Mouse (Mus musculus): ENCODE measurements at regions not wholly inside any gene's neighbourhood (a gene's known extent, or its start where the extent isn't known, plus 50 kb on each side); places are given as distances from the start of the nearest gene placed in this dataset.

DNA sequence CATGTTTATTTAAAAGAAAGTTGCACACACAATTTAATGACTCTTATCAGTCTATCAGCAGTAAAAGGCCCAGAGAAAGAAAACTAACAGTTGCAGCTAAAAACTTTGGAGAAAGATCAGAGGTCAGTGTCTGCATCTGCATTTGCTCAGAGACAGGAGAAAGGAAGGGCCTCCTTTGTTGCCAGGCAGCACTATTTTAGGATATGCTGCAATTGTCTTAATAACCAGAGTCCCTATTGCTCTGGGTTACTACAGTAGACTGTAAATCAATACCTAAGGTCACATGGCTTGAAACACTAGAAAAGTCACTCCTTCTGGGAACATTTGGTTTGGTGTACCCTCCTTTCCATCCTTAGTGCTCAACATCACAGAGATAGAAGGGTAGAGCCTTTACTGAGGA, 175.7 kb downstream of the Hdgfl1 start:
- Histone ChIP-seq H3K9ac (ENCODE audit: low read depth, low read length) (no peak overlapping the region), H3K9me3 (ENCODE audit: control insufficient read depth, low read length) (no peaks in the 10 kb centered on the region), H3K27me3 (ENCODE audit: control insufficient read depth, insufficient read depth, low read length) (no peaks in the 10 kb centered on the region), H3K4me3 (ENCODE audit: low read length) (no peak overlapping the region), H3K36me3 (ENCODE audit: control insufficient read depth, insufficient read depth, low read length) (no peaks in the 10 kb centered on the region), H3K4me1 (ENCODE audit: control insufficient read depth, insufficient read depth, low read length) (no peaks in the 10 kb centered on the region), H3K4me2 (replicated peaks; ENCODE audit: low read depth, low read length) (no peak overlapping the region), H3K27ac (ENCODE audit: low read depth, low read length) (no peak overlapping the region)
- peak; percentile 62; the same call in 1 of the 2 replicates for ATAC-seq (ENCODE audit: low FRiP score, low TSS enrichment)

DNA sequence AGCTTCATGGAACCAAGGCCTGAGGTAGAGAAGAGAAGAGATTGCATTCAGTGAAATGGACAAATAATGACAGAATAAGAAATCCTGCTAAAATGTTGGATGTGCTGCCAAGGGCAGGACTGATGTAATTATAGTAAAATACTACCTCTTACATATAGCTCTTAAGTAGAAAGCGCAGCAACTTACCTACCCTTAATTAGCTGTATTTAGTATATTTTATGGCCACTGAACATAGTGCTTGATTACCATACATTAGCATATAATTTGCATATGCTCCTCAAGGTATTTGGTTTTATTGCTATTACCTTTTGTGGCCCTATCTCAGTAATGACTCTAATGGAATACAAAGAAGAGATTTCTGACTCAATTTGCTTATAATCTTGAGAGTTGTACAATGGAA, 176.2 kb downstream of the Hdgfl1 start:
- Histone ChIP-seq H3K9ac (ENCODE audit: low read depth, low read length) (no peak overlapping the region), H3K4me3 (ENCODE audit: low read length) (no peak overlapping the region), H3K4me2 (replicated peaks; ENCODE audit: low read depth, low read length) (no peak overlapping the region), H3K9me3 (ENCODE audit: control insufficient read depth, low read length) (no peaks in the 10 kb centered on the region), H3K27ac (ENCODE audit: low read depth, low read length) (no peak overlapping the region), H3K27me3 (ENCODE audit: control insufficient read depth, insufficient read depth, low read length) (no peaks in the 10 kb centered on the region), H3K4me1 (ENCODE audit: control insufficient read depth, insufficient read depth, low read length) (no peaks in the 10 kb centered on the region), H3K36me3 (ENCODE audit: control insufficient read depth, insufficient read depth, low read length) (no peaks in the 10 kb centered on the region)
- 86% methylated on average over 1 of the region's 1 CpGs for WGBS
- ATAC-seq (ENCODE audit: low FRiP score, low TSS enrichment), result no peak

DNA sequence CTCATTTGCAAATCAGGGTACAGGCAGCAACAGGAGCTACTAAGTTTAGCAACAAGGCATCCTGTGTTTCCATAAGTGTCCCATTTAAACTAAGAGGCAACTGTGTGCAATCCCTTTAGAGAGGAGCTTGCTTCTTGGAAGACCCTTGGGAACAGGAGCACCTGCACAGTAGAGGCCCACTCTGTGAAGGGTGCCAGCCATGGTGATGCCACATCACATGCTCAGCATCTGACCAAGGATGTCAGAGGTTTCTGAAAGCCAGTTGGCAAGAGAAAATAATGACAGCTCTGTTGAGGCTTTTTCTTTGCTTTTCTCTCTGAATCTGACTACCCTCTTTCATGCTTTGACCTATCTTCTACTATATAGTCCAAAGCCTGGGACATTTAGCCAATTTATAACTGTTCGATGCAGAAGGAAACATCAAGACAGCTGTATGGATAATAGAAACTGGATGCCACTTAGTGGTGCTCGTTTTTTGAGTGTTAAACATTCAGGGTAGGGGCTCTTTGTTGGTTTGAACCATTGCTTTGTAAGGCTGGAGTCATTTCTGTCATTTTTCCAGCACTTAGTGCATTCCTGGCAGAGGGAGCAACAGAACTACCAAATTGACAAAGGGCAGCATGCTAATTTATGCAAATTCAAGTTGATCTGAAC, 193.9 kb downstream of the Hdgfl1 start:
- H3K27me3 ChIP-seq (ENCODE audit: control insufficient read depth, insufficient read depth, low read length), result no peaks in the 10 kb centered on the region
- no peak overlapping the region for H3K9ac ChIP-seq (ENCODE audit: low read depth, low read length)
- H3K36me3 ChIP-seq (ENCODE audit: control insufficient read depth, insufficient read depth, low read length), result no peaks in the 10 kb centered on the region
- WGBS, result 81% methylated on average over 2 of the region's 2 CpGs
- no peak overlapping the region for H3K27ac ChIP-seq (ENCODE audit: low read depth, low read length)
- H3K4me3 ChIP-seq (ENCODE audit: low read length), result no peak overlapping the region
- ATAC-seq (ENCODE audit: low FRiP score, low TSS enrichment), result no peak
- H3K4me2 ChIP-seq (replicated peaks; ENCODE audit: low read depth, low read length), result no peak overlapping the region
- no peaks in the 10 kb centered on the region for H3K9me3 ChIP-seq (ENCODE audit: control insufficient read depth, low read length)
- no peaks in the 10 kb centered on the region for H3K4me1 ChIP-seq (ENCODE audit: control insufficient read depth, insufficient read depth, low read length)

DNA sequence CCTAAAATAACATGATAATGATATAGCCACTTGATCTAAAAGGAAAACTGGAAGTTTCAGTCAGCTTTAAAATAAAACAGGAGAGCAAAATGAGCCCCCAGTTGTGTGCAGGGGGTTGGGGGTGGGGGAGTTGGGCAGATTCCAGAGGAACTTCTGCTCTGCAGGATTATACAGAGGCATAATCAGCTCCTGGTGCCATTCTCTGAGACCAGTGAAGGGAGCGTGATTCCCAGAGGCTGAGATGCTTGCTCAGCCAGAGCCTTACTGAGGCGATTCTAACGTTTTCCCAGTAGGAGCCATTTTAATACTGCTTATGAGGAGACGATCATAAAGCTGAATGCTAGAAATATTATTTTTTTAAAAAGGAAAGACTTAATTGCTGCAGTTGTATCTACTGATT, 200.5 kb downstream of the Hdgfl1 start:
- H3K4me2 ChIP-seq (replicated peaks; ENCODE audit: low read depth, low read length), result no peak overlapping the region
- H3K36me3 ChIP-seq (ENCODE audit: control insufficient read depth, insufficient read depth, low read length), result no peaks in the 10 kb centered on the region
- H3K9me3 ChIP-seq (ENCODE audit: control insufficient read depth, low read length), result no peaks in the 10 kb centered on the region
- H3K27me3 ChIP-seq (ENCODE audit: control insufficient read depth, insufficient read depth, low read length), result no peaks in the 10 kb centered on the region
- H3K4me1 ChIP-seq (ENCODE audit: control insufficient read depth, insufficient read depth, low read length), result no peaks in the 10 kb centered on the region
- WGBS, result 73% methylated on average over 4 of the region's 4 CpGs
- no peak overlapping the region for H3K9ac ChIP-seq (ENCODE audit: low read depth, low read length)
- ATAC-seq (ENCODE audit: low FRiP score, low TSS enrichment), result no peak
- H3K4me3 ChIP-seq (ENCODE audit: low read length), result no peak overlapping the region
- H3K27ac ChIP-seq (ENCODE audit: low read depth, low read length), result no peak overlapping the region

DNA sequence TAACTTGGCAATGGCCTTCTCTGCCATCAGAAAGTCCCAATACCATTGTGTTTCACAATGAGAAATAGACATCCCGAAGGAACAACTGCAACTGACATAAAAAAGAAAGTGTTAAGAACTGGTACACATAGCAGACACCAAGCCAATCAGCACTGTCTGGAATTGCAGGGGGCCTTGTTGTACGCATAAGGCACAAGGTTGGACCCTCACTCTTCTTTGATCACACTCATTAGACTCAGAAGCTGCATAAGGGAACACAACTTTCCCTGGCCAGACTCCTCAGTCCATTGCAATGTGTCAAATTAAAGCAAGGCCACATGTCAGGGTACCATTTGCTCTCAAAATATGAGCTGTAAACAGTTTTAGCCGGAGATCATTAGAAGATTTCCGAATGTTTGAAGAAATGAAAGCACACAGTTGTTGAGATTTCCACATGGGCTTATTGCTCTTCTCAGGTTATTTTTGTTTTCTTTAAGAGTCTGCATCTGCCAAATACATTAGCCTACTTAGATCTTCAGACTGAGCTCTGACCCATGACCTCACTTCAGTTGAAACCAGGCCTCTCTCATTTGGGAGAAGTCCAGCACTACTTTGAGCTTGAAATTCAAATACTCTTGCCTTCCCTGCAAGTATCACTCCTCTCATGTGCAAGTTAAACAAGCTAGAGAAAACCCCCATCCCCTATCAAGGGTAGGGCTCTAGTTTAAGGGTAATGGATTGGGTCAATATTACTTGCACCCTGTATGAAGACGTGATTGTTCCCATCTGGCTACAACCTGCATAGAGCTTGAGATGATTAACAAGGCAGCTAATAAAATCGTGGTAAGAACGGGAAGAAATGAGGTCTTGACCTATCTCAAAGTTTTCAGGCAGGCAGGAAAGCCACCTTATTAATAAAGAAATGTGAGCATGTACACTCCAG, 204.8 kb downstream of the Hdgfl1 start:
- Histone ChIP-seq H3K36me3 (ENCODE audit: control insufficient read depth, insufficient read depth, low read length) (no peaks in the 10 kb centered on the region), H3K27me3 (ENCODE audit: control insufficient read depth, insufficient read depth, low read length) (no peaks in the 10 kb centered on the region), H3K9ac (ENCODE audit: low read depth, low read length) (no peak overlapping the region), H3K4me3 (ENCODE audit: low read length) (no peak overlapping the region), H3K9me3 (ENCODE audit: control insufficient read depth, low read length) (no peaks in the 10 kb centered on the region), H3K4me1 (ENCODE audit: control insufficient read depth, insufficient read depth, low read length) (no peaks in the 10 kb centered on the region), H3K4me2 (replicated peaks; ENCODE audit: low read depth, low read length) (no peak overlapping the region), H3K27ac (ENCODE audit: low read depth, low read length) (no peak overlapping the region)
- ATAC-seq (ENCODE audit: low FRiP score, low TSS enrichment), result peak; percentile 72
- 48% methylated on average over 7 of the region's 7 CpGs for WGBS

DNA sequence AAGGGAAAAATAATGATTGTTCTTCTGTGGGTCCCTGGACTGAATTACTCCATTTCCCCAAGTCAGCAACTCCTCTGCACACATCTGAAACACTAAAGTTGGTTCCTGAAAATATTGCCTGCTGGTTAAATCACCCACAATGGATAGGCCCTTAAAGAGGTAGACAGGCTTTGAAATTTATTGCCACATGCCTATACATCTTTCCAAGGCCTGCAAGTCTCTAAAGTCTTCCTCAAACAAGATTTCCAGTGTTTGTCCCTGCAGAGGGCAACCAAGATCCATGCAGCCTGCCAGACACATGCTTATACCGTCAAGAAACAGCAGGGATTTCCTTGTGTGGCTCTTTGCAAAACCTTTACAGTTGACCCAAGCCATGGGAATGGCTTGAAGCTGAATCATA, 211.6 kb downstream of the Hdgfl1 start:
- Histone ChIP-seq H3K36me3 (ENCODE audit: control insufficient read depth, insufficient read depth, low read length) (no peaks in the 10 kb centered on the region), H3K4me3 (ENCODE audit: low read length) (no peak overlapping the region), H3K27ac (ENCODE audit: low read depth, low read length) (no peak overlapping the region), H3K9me3 (ENCODE audit: control insufficient read depth, low read length) (no peaks in the 10 kb centered on the region), H3K4me2 (replicated peaks; ENCODE audit: low read depth, low read length) (no peak overlapping the region), H3K27me3 (ENCODE audit: control insufficient read depth, insufficient read depth, low read length) (no peaks in the 10 kb centered on the region), H3K4me1 (ENCODE audit: control insufficient read depth, insufficient read depth, low read length) (no peaks in the 10 kb centered on the region), H3K9ac (ENCODE audit: low read depth, low read length) (no peak overlapping the region)
- WGBS, result 24% methylated on average over 1 of the region's 1 CpGs
- ATAC-seq (ENCODE audit: low FRiP score, low TSS enrichment), result no peak

DNA sequence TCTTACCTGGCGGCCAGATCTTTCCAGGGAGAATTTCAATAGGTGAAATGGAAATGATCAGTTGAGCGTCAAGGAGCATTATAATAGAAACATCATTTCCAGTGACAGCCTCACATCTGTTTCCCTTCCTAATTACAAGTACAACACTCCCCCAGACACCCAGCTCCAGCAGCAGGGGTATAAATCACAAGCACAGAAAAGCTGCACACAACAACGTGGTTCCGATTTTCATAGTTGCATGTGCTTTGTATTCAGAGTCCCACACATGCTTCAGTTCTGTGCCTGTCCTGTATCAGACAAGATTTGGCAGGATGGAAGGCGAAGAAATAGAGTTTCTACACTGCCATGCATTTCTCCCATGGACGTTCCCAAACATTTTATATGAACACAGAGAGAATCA, 215.7 kb downstream of the Hdgfl1 start:
- ATAC-seq (ENCODE audit: low FRiP score, low TSS enrichment), result no peak
- Histone ChIP-seq H3K27ac (ENCODE audit: low read depth, low read length) (no peak overlapping the region), H3K4me1 (ENCODE audit: control insufficient read depth, insufficient read depth, low read length) (no peaks in the 10 kb centered on the region), H3K4me2 (replicated peaks; ENCODE audit: low read depth, low read length) (no peak overlapping the region), H3K4me3 (ENCODE audit: low read length) (no peak overlapping the region), H3K27me3 (ENCODE audit: control insufficient read depth, insufficient read depth, low read length) (no peaks in the 10 kb centered on the region), H3K9me3 (ENCODE audit: control insufficient read depth, low read length) (no peaks in the 10 kb centered on the region), H3K36me3 (ENCODE audit: control insufficient read depth, insufficient read depth, low read length) (no peaks in the 10 kb centered on the region), H3K9ac (ENCODE audit: low read depth, low read length) (no peak overlapping the region)
- WGBS, result 29% methylated on average over 6 of the region's 6 CpGs

DNA sequence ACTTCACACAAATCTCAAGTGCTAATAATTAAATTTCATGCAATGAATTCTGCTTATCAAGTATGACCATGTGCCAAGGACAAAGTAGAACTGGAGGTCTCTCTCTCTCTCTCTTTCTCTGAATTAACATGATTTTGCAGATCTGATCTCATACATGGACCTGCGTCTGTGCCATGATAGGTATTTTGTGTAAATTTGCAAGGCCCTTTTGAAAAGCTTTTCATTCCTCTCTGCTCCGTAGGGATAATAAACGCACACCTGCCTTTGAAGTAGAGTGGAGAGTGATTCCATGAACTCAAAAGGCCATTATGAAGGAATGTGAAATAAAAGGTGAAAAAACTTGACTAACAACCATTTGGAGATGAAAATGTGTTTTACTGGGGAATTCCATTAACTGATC, 217.8 kb downstream of the Hdgfl1 start:
- H3K36me3 ChIP-seq (ENCODE audit: control insufficient read depth, insufficient read depth, low read length), result no peaks in the 10 kb centered on the region
- H3K27ac ChIP-seq (ENCODE audit: low read depth, low read length), result no peak overlapping the region
- 72% methylated on average over 3 of the region's 3 CpGs for WGBS
- H3K4me1 ChIP-seq (ENCODE audit: control insufficient read depth, insufficient read depth, low read length), result no peaks in the 10 kb centered on the region
- no peak overlapping the region for H3K4me2 ChIP-seq (replicated peaks; ENCODE audit: low read depth, low read length)
- ATAC-seq (ENCODE audit: low FRiP score, low TSS enrichment), result no peak
- H3K9ac ChIP-seq (ENCODE audit: low read depth, low read length), result no peak overlapping the region
- H3K9me3 ChIP-seq (ENCODE audit: control insufficient read depth, low read length), result no peaks in the 10 kb centered on the region
- H3K4me3 ChIP-seq (ENCODE audit: low read length), result no peak overlapping the region
- H3K27me3 ChIP-seq (ENCODE audit: control insufficient read depth, insufficient read depth, low read length), result no peaks in the 10 kb centered on the region

DNA sequence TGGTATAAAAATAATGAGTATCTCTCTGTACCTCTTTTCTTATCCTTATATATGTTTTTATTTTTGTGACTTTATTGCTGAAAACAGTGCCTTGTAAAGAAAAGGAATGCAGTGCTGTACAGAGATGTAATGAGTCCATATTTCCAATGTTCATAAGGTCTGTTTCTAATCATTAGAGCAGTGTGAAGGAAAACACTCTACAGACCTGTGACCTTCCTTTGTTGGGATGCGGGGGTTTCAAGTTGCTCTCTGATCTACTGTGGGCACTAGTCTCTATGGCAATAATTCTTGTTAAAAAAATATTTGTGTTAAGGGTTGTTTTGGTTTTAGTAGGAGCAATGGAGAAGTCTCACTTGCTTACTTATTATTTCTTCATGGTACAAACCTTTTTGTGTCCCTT, 231.0 kb downstream of the Hdgfl1 start:
- ATAC-seq (ENCODE audit: low FRiP score, low TSS enrichment), result peak; percentile 55; the same call in 1 of the 2 replicates
- Histone ChIP-seq H3K4me3 (ENCODE audit: low read length) (no peak overlapping the region), H3K4me2 (replicated peaks; ENCODE audit: low read depth, low read length) (no peak overlapping the region), H3K9me3 (ENCODE audit: control insufficient read depth, low read length) (no peaks in the 10 kb centered on the region), H3K27me3 (ENCODE audit: control insufficient read depth, insufficient read depth, low read length) (no peaks in the 10 kb centered on the region), H3K4me1 (ENCODE audit: control insufficient read depth, insufficient read depth, low read length) (no peaks in the 10 kb centered on the region), H3K36me3 (ENCODE audit: control insufficient read depth, insufficient read depth, low read length) (no peaks in the 10 kb centered on the region), H3K9ac (ENCODE audit: low read depth, low read length) (no peak overlapping the region), H3K27ac (ENCODE audit: low read depth, low read length) (no peak overlapping the region)
- 17% methylated on average over 1 of the region's 1 CpGs for WGBS

All from kidney, embryonic 14.5 days (tissue).